Mouse (Mus musculus) embryonic facial prominence, embryonic 14.5 days (tissue): ENCODE results near the gene Slc12a9. TPM values are rescaled to one million over a fixed set of nuclear protein-coding genes. Genes with fewer than 3 reads are reported as not detected.

Source experiments
- ATAC-seq: fragments of 200-750 bp; cut with Nextera tagmentation; 2 replicates; pipeline ENCODE4 v1.8.0; 2017; ENCODE audit warnings: low read depth, moderate number of reproducible peaks, moderate TSS enrichment
- DNase-seq: peaks from one replicate; pipeline ENCODE4 v3.0.0-alpha.2; 2015; ENCODE audit warnings: low spot score
- H3K27ac ChIP-seq: fragments of 300-500 bp; sonication (generic); replicated peaks from 2 replicates; pipeline ENCODE4 v1.5.1; 2014; ENCODE audit warnings: low read depth, mild to moderate bottlenecking, low read length, moderate library complexity
- H3K27me3 ChIP-seq: fragments of 300-500 bp; sonication (generic); replicated peaks from 2 replicates; pipeline ENCODE4 v1.6.1; 2014; ENCODE audit warnings: low read length; ENCODE audit not compliant: control insufficient read depth, insufficient read depth
- H3K36me3 ChIP-seq: fragments of 300-500 bp; sonication (generic); 2 replicates; pipeline ENCODE4 v1.6.1; 2014; ENCODE audit warnings: low read length, mixed read lengths; ENCODE audit not compliant: control insufficient read depth, insufficient read depth
- H3K4me1 ChIP-seq: fragments of 300-500 bp; sonication (generic); 2 replicates; pipeline ENCODE4 v1.6.1; 2014; ENCODE audit warnings: antibody characterized with exemption, low read length; ENCODE audit not compliant: control insufficient read depth, insufficient read depth
- H3K4me2 ChIP-seq: fragments of 300-500 bp; sonication (generic); 2 replicates; pipeline ENCODE4 v1.6.1; 2014; ENCODE audit warnings: low read depth, mild to moderate bottlenecking, low read length, moderate library complexity, mixed read lengths
- H3K4me3 ChIP-seq: fragments of 300-500 bp; sonication (generic); 2 replicates; pipeline ENCODE4 v1.5.1; 2014; ENCODE audit warnings: low read depth, mild to moderate bottlenecking, low read length
- H3K9ac ChIP-seq: fragments of 300-500 bp; sonication (generic); 2 replicates; pipeline ENCODE4 v1.6.1; 2014; ENCODE audit warnings: low read depth, mild to moderate bottlenecking, low read length, moderate library complexity, mixed read lengths
- H3K9me3 ChIP-seq: fragments of 300-500 bp; sonication (generic); 2 replicates; pipeline ENCODE4 v1.6.1; 2016; ENCODE audit warnings: low read length; ENCODE audit not compliant: control insufficient read depth
- WGBS: fragments of 180-500 bp; shearing (Covaris S2); extraction: QIAGEN DNeasy Blood & Tissue Kit; methylation state at CpG from one replicate; pipeline ENCODE4 v1.1.7; 2014; 5-methylcytosine and 5-hydroxymethylcytosine counted together
- polyA plus RNA-seq: library from polyadenylated mRNA; unstranded; fragments of >200 nt; fragmentation: Nextera tagmentation; extraction: Ambion mirVana; gene quantifications from 2 replicates; pipeline ENCODE4 v1.2.1, GENCODE M21; 2014

The Slc12a9 gene
- polyA plus RNA-seq, 1 experiment from 2014 or later: 8.8 TPM

DNA sequence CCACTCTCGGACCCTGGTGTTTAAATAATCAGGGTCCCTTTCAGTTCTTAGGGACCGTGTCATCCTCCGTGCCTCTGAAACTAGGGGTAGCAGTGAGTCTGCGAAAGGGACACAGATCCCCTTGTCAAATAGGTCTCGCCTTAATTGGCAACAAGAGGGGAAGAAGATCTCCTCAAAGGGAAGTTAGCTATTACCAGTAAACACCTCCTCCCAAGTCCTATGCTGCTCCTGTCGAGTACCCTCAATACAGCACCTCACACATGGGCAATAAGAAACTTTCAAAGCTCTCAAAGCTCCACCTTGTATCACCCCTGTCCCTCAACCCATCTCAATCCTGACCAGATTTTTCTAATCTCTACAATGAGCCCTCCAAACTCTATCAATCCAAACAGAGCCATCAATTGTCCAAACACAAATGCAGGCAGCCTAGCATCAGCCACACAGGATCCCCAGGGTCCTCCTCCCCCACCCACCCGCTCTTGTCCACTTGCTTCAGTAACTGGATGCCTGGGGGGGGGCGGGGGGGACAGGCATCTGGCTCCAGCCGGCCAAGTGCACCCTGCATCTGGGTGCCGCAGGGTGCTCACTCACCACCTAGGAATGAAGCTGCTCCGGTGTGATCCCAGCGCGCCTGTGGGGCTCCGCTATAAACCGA lies 413 bp downstream of the Slc12a9 start:
- Histone ChIP-seq H3K9ac (peak overlapping the region; percentile 81), H3K27me3 (no peaks in the 10 kb centered on the region), H3K4me3 (peak overlapping the region; percentile 70), H3K27ac (no peak overlapping the region), H3K4me2 (peak overlapping the region; percentile 96), H3K4me1 (0 out of 2 replicates have a peak, but pooled peaks cover 6% of the 10 kb centered on the region), H3K9me3 (no peaks in the 10 kb centered on the region), H3K36me3 (peaks cover 4% of the 10 kb centered on the region; the same call in 1 of the 2 replicates)
- no peak for ATAC-seq
- 14% methylated on average over 15 of the region's 15 CpGs for WGBS
- DNase-seq: no peak

- 81% methylated on average over 7 of the region's 7 CpGs for WGBS
- no peak for ATAC-seq
Observed at GRCm38 (mm10) chr5:137330910-137331309, 2.5 kb downstream of the Slc12a9 start.

DNA sequence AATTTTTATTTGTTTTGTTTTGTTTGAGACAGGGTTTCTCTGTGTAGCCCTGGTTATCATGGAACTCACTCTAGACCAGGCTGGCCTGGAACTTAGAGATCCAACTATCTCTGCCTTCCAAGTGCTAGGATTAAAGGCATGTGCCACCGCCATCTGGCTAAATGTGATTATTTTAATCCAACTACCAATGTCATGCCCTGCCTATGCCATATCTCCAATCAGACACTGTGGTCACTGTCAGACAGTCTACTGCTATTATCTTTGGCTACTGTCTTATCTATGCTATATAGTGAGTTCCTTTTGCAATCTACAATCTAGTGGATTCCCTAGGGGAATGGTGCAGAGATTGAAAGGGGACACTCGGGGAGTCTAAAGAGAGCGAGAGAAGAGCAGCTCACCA lies 12.4 kb downstream of the Slc12a9 start:
- Histone ChIP-seq H3K9ac (no peak overlapping the region), H3K4me1 (no peaks in the 10 kb centered on the region), H3K9me3 (no peaks in the 10 kb centered on the region), H3K27me3 (no peaks in the 10 kb centered on the region), H3K27ac (no peak overlapping the region), H3K4me3 (no peak overlapping the region), H3K36me3 (peaks cover 73% of the 10 kb centered on the region), H3K4me2 (no peak overlapping the region)
- no peak for ATAC-seq
- WGBS: 96% methylated on average over 3 of the region's 3 CpGs
- no peak for DNase-seq

More at GRCm38 (mm10) chr5:137330910-137331309, 2.5 kb downstream of the Slc12a9 start:
- Histone ChIP-seq H3K9me3 (no peaks in the 10 kb centered on the region), H3K4me1 (0 out of 2 replicates have a peak, but pooled peaks cover 3% of the 10 kb centered on the region), H3K4me2 (no peak overlapping the region), H3K9ac (no peak overlapping the region), H3K27ac (no peak overlapping the region), H3K27me3 (no peaks in the 10 kb centered on the region), H3K4me3 (no peak overlapping the region), H3K36me3 (peaks cover 19% of the 10 kb centered on the region; the same call in 1 of the 2 replicates)
- no peak for DNase-seq

- no peak overlapping the region for H3K27ac ChIP-seq
- DNase-seq (no peak), ATAC-seq (no peak)
- H3K27me3 ChIP-seq: no peaks in the 10 kb centered on the region
- H3K4me3 ChIP-seq: no peak overlapping the region
- peaks cover 11% of the 10 kb centered on the region for H3K4me1 ChIP-seq
- no peak overlapping the region for H3K4me2 ChIP-seq
- peaks cover 64% of the 10 kb centered on the region for H3K36me3 ChIP-seq
- no peaks in the 10 kb centered on the region for H3K9me3 ChIP-seq
- 88% methylated on average over 1 of the region's 1 CpGs for WGBS
- H3K9ac ChIP-seq: no peak overlapping the region
Observed at GRCm38 (mm10) chr5:137318570-137318969, 14.8 kb downstream of the Slc12a9 start.

- H3K9ac ChIP-seq: no peak overlapping the region
- DNase-seq (no peak), ATAC-seq (no peak)
- H3K36me3 ChIP-seq: peaks cover 54% of the 10 kb centered on the region
- no peak overlapping the region for H3K4me2 ChIP-seq
- H3K27me3 ChIP-seq: no peaks in the 10 kb centered on the region
- H3K27ac ChIP-seq: no peak overlapping the region
- H3K4me1 ChIP-seq: peaks cover 18% of the 10 kb centered on the region
- 91% methylated on average over 8 of the region's 8 CpGs for WGBS
- H3K9me3 ChIP-seq: no peaks in the 10 kb centered on the region
- H3K4me3 ChIP-seq: no peak overlapping the region
Observed at GRCm38 (mm10) chr5:137317361-137317760, 16.0 kb downstream of the Slc12a9 start.

DNA sequence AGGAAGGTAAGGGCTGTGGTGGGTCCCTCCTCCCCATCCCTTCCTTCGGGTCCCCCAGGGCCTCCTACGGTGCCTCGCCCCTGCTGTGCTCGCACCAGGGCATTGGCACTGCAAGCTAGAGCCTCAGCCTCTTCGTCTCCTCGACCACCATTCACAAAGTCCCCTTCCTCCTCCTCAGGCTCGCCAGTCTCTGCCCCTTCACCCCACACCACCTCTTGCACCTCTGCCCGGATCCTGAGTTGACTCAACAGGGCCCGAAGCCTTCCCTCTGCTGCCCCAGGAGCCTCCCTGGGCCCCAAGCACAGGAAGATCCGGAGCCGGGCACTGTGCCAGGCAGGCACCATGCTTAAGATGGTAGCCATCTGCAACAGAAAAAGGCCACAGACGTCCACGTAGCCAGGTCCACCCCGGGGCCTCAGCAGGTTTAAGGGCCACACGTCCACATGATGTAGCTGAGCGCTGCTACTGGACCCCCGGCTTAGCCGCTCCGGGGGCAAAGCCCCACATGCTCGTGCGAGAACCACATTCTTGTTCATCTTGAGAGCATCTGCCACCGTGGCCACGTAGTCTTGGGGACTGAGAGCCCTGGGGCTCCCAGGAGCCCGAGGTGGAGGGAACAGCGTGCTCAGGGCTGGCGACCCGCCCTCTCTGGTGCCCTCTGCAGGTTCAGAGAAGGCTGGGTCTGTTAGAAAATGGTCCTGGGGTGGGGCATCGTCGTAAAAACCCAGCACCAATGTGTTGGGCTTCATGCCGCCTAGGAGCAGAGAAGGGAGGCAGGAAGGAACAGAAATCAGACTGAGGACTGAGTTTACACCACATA lies 18.1 kb downstream of the Slc12a9 start:
- H3K4me2 ChIP-seq: peak overlapping the region; percentile 85; the same call in 1 of the 2 replicates
- H3K4me1 ChIP-seq: peaks cover 26% of the 10 kb centered on the region
- H3K9me3 ChIP-seq: no peaks in the 10 kb centered on the region
- peak overlapping the region; percentile 95 for H3K27ac ChIP-seq
- ATAC-seq (no peak), DNase-seq (no peak)
- H3K9ac ChIP-seq: peak overlapping the region; percentile 91; the same call in 1 of the 2 replicates
- H3K27me3 ChIP-seq: no peaks in the 10 kb centered on the region
- WGBS: 50% methylated on average over 27 of the region's 30 CpGs
- peaks cover 56% of the 10 kb centered on the region for H3K36me3 ChIP-seq
- H3K4me3 ChIP-seq: peak overlapping the region; percentile 64; the same call in 1 of the 2 replicates

DNA sequence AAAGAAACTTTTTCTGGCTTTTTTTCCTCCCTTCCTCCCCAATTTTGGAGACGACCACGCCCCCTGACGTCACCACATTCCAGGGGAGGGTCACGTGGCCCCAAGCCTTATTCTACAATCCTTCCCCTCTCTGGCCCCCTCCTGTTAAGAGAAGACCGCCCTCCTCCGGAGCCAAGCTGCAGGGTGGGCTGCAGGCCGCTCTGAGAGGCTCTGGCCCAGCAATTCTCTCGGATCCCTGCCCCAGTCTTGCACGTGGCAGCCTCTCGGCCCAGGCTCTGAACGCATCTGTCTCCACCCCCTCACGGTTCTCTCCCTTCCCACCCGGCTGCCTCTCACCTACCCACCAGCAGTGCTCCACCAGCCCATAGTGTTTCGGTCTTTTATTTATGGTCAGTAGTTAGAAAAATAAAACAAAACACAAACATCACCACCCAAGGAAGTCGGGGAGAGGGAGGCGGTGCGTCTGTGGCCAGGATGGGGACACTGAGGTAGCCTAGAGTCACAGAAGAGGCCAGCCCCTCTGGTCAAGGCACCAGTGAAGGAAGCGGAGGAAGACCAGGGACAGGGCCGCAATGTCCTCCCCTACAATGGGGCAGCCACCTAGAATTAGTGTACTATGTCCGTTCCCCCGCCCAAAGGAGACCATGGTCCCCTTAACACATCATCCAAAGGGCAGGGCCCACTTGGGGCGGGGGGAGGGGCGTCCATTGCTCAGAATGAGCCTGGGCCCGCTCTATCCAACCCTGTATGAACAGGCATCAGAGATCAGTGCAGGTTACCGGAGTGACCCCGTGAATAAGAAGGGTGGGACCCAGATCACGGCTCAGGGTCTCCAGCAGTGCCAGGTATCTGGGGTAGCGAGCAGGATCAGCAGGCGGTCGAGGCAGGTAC lies 19.0 kb downstream of the Slc12a9 start, which contains the start of gene Trip6:
Gene Trip6 (minus strand): TSS at position 212 of the 891 bp plus-strand sequence.
- Histone ChIP-seq H3K4me2 (peak within 1 kb of the TSS; percentile 85), H3K4me3 (peak within 1 kb of the TSS; percentile 64), H3K9ac (peak within 1 kb of the TSS; percentile 91), H3K27me3 (no peaks in the 10 kb centered on the region), H3K36me3 (peaks cover 56% of the 10 kb centered on the region), H3K9me3 (no peaks in the 10 kb centered on the region), H3K27ac (peak within 1 kb of the TSS; percentile 95), H3K4me1 (peaks cover 26% of the 10 kb centered on the region)
- DNase-seq (peak; percentile 99), ATAC-seq (peak; percentile 95)
- 13% methylated on average over 28 of the region's 30 CpGs for WGBS
